Mouse (Mus musculus) kidney, postnatal 4 days (tissue): ENCODE data around the gene Plxna4.

Experiments used
- DNase-seq, 2 experiments: peaks; one replicate each; pipeline ENCODE4 v3.0.0; 2021; ENCODE audit warnings: mixed read lengths in 2 of 2

Gene Plxna4

DNA sequence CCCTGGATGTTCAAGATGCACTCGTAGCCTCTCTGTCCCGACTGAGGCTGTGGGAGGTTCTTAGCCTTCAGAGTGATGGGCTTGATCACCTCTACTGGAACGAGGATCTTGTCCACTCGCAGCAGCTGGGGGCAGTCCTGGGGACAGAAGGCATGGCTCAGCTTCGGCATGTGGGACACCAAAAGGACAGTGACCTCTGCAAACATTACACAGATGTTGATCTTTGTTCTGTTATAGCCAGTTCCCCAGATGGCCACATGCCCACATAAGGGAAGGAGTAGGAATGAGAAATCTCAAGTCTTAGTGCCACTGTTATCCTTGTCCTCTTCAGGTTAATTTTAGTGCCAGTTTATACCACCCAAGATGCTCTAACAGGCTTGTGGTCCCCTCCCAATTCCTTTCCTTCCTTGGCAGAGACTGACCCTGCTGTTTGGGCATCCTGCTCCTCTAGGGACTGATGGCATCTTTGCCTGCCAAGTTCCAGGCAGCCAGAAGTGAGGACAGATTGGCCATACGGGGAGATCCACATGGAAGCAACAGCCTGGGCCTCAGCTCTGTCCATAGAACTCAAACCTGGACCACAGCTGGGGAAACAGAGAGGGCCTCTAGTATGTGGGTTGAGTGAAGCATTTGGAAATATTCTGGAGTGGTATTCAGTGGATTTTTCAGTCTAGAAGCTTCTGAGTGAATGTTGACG lies 363.8 kb downstream of the Plxna4 start:
- no peak for DNase-seq

- DNase-seq, result no peak
These were observed 367.2 kb downstream of the Plxna4 start for GRCm38 (mm10) chr6:32220765-32221164.

GRCm38 (mm10) chr6:32218544-32218943 lies 369.4 kb downstream of the Plxna4 start:
- no peak for DNase-seq

- DNase-seq, result no peak
These were observed 375.6 kb downstream of the Plxna4 start for GRCm38 (mm10) chr6:32212439-32212838.

DNA sequence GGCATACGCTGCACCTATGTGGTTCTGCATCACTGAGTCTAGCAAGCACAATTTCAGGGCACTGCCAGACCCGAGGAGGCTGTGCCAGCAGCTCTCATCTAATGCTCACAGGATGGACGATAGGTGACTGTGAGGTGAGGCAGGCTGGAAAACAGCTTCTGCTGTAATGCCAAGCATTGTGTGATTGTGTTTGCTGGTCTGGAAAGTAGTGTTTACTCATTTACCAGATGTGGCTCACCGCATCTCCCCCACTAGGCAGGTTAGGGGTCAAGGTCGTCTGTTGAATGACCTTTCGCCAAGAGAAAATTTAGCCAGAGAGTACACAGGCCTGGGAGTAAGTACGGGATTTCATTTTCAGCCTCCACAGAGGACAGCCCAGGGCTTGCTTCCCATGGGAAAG lies 377.9 kb downstream of the Plxna4 start:
- peak; percentile 43 to 46 for DNase-seq

- no peak for DNase-seq
These were observed 379.0 kb downstream of the Plxna4 start for GRCm38 (mm10) chr6:32208951-32209350.

DNA sequence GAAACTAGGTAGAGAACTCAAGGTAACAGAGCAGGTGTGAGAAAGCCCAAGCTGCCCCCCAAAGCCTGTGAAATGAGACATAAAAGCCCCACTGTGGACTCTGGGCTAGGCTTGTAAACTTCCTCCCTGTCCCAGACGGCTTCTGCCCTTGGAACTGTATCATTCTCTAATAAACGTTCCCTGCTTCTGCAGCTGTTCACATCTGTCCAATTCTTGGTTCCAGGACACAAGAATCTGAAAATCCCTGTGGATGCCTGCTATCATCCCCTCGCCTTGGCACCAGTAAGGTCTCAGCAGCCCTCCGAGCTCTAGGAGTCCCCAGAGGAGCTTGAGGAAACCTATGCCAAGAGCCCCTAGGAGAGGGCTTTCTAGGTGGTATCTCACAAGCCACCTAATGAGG lies 383.7 kb downstream of the Plxna4 start:
- no peak for DNase-seq

GRCm38 (mm10) chr6:32203389-32203788 lies 384.6 kb downstream of the Plxna4 start:
- DNase-seq, result peak; percentile 36 to 48

DNA sequence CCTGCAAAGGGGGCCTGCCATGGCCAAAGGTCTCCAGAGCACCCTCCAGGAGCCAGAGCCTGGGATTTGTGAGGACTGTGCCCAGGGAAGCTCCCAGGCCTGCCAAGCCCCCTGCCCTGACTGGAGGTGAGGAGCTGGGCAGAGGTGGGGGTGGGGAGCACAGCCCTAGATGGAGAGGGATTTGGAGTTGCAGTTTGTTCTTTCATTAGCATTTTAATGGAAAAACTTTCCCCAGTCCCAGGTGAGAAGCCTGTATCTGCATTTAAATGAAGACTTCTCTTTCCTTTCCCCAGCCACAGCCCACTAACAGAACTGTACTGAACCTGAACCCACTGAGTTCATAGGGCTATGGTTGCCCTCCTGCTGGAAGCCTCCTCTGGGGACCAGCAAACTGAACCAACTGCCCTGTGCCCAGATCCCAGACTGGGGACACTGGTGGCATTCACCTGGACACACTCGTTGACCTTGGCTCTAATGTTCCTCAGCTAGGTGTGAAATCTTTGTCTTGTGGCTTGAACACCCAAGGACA lies 385.3 kb downstream of the Plxna4 start:
- peak in 1 of 2 experiments; percentile 42 for DNase-seq

DNA sequence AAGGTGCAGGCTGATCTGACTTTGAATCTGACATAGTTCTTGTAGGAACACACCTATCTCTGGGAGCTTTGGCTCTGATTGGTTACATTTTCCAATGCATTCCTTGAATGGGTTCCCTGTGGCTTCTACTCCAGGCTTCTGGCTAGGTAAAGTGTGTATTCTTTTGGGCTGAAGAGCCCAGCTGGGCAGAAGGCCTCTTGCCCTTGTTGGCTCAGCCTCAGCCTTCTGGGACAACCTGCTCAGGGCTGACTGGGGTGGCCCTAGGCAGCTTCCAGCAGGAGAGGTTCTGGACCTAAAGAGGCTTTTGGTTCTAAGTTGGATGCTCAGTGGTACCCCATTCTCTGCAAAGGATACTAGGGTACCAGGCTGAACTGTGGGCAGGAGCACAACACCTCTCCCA lies 386.5 kb downstream of the Plxna4 start:
- no peak for DNase-seq

DNA sequence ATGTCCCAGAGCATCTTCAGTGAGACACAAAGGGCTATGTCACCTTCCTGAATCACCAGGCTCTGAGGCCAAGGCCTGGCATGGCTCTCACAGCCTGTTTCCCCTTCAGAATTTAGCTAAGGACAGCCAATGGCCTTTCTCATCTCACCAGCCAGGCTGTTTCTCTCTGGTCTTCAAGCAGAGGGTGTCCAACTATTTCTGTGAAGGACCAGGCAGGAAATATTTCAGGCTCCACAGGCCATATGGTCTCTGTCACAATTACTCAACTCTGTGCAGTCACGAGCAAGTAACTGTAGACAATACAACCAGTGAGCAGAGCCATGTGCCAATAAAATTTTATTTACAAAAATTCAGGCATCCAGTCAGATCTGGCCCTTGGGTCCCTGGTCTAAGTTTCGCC lies 388.4 kb downstream of the Plxna4 start:
- no peak for DNase-seq

DNA sequence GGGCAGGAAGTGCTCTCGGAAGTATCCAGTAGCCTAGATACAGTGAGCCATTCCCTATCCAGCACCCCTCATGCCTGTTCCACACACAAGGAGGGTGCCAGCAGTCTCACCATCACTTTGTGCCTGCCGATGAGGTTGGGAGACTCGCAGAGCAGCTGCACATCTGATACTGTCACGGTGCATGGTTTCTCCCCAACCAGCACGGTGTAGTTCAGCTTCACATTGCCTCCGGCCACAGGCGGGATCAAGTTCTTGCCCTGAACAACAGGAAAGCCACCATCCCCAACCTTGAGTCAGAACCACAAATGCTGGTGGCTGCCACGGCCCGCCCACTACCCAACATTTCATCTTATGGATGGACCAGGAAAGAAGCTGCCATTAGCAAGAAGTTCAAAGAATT lies 391.1 kb downstream of the Plxna4 start:
- peak; percentile 27 to 52 for DNase-seq

DNA sequence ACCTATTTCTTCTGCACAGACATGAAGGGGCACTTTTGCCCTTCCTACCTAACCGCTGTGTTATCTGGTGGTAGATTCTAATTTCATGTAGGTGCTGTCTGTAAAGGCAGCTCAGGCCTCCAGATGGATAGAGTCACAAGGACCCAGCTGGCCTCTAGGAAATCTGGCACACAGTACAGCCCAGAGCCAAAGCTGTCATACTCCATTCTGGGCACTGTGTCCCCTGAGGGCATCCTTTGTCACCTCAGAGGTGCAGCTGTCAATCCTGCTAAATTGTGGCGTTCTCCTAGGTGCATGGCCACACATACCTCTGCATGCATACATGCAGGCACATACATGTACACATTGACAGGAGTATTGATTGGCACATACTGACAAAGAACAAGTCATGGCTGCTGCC lies 394.9 kb downstream of the Plxna4 start:
- no peak for DNase-seq

GRCm38 (mm10) chr6:32184402-32184985 lies 403.5 kb downstream of the Plxna4 start:
- DNase-seq, result no peak

- DNase-seq, result no peak
These were observed 404.3 kb downstream of the Plxna4 start for GRCm38 (mm10) chr6:32183651-32184185.

GRCm38 (mm10) chr6:32180012-32180358 lies 408.0 kb downstream of the Plxna4 start:
- DNase-seq, result no peak

DNA sequence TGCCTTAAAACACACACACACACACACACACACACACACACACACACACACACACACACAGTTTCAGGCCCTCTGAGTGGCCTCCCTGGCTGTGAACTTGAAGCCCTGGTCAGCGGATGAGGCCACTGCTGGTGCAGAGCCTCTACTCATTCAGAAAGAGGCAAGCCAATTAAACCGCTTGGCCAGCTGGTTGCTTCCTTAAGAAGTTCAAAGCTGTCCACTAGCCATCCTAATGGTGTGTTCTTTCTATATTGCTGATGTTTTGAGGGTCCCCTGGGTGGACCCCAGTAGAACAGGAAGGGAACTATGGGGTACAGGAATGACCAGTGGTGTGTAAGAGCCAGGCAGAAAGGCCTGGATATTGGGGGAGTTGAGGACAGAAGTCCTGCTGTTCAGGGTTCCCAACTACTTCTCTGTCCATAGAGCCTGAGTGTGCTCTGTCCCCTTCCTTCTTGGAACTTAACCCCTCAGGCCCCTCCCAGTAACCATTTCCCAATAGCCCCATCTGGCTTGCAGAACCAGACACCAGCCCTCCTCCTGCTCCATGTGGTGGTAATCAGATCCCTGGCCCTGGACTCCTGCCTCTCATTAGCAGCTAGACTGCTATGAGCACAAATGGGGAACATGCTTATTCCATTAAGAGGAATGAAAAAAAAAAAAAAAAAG lies 408.5 kb downstream of the Plxna4 start:
- DNase-seq, result no peak

GRCm38 (mm10) chr6:32177905-32178304 lies 410.1 kb downstream of the Plxna4 start:
- DNase-seq, result no peak

GRCm38 (mm10) chr6:32167725-32168124 lies 420.3 kb downstream of the Plxna4 start:
- no peak for DNase-seq

GRCm38 (mm10) chr6:32160370-32160769 lies 427.6 kb downstream of the Plxna4 start:
- DNase-seq, result no peak

- no peak for DNase-seq
These were observed 428.1 kb downstream of the Plxna4 start for GRCm38 (mm10) chr6:32159931-32160330.

DNA sequence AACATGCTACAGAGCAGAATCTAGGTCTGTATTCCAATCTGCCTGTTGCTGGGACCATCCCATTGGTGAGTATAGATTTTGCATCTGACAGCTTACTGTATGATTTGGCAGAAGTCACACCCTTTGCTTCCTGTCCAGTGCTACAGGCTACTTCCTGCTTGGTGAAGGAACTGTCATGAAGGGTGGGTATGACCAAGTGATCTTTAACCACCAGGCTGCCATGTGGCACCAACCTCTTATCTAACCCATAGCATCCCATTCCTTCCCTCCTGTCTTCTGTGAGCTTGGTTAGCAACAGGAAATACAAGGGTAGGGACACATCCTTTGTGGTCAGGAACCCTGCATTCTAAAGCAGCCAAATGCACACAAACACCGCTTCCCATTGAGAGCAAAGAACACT lies 429.6 kb downstream of the Plxna4 start:
- no peak for DNase-seq

DNA sequence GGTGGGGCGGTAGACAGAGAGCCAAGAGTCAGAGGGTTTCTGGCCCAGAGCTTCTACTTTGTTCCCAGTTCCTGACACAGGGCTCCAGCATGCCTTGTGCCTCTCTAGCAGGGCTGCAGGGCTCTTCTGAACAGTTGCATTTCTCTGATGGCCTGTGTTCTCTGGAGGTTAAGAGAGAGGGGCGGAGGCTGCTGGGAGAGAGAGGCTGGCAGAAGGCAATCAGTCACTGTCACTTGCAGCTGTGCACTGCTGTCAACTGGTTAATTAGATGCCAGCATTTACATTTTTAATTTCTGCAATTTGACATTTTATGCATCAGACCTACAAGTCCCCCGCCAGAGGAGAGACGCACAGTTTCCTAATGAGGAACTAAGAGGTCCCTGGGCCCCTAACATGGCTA lies 434.8 kb downstream of the Plxna4 start:
- DNase-seq, result no peak

DNA sequence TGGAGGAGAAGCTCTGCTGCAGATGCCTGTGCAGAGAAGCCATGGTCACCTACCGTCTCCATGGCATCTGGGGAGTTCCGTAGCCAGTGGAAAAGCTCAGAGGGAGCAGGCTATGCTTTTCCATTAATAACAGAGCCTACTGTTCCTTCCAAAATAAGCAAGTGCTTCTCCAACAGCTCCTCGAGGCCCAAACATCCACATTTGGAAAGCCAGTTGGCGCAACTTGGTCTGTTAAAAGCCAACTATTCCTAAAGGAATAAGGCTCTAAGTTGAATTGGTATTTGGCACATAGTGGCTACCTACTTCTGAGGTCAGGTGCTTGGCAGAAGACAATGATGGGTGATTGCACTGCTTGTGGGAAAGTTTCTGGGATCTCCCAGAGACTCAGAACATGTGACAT lies 437.2 kb downstream of the Plxna4 start:
- no peak for DNase-seq
